Mouse (Mus musculus) kidney, embryonic 14.5 days (tissue): Measurements from ENCODE around the gene Tulp4. TPM values are rescaled to one million over a fixed set of nuclear protein-coding genes. Genes with fewer than 3 reads are reported as not detected.
"Not testable (repeated sequence)": the region's sequence is repeated elsewhere in the genome, so short reads cannot be mapped to it uniquely, and the experiment has no call there.

ENCODE experiments used
- ATAC-seq: fragments of 200-750 bp; cut with Nextera tagmentation; 2 replicates; pipeline ENCODE4 v1.8.0; 2017; ENCODE audit warnings: moderate number of reproducible peaks, mild to moderate bottlenecking, moderate TSS enrichment, moderate library complexity; ENCODE audit not compliant: low FRiP score, low TSS enrichment
- H3K27ac ChIP-seq: fragments of 300-500 bp; sonication (generic); 2 replicates; pipeline ENCODE4 v1.5.1; 2014; ENCODE audit warnings: low read depth, mild to moderate bottlenecking, low read length, moderate library complexity, mixed read lengths
- H3K27me3 ChIP-seq: fragments of 300-500 bp; sonication (generic); 2 replicates; pipeline ENCODE4 v1.6.1; 2014; ENCODE audit warnings: mild to moderate bottlenecking, low read length; ENCODE audit not compliant: control insufficient read depth, insufficient read depth
- H3K36me3 ChIP-seq: fragments of 300-500 bp; sonication (generic); 2 replicates; pipeline ENCODE4 v1.6.1; 2014; ENCODE audit warnings: low read length, mixed read lengths; ENCODE audit not compliant: control insufficient read depth, insufficient read depth
- H3K4me1 ChIP-seq: fragments of 300-500 bp; sonication (generic); 2 replicates; pipeline ENCODE4 v1.6.1; 2014; ENCODE audit warnings: low read length, mixed read lengths; ENCODE audit not compliant: control insufficient read depth, insufficient read depth
- H3K4me2 ChIP-seq: fragments of 300-500 bp; sonication (generic); replicated peaks from 2 replicates; pipeline ENCODE4 v1.6.1; 2014; ENCODE audit warnings: low read depth, mild to moderate bottlenecking, low read length
- H3K4me3 ChIP-seq: fragments of 300-500 bp; sonication (generic); 2 replicates; pipeline ENCODE4 v1.5.1; 2014; ENCODE audit warnings: mild to moderate bottlenecking, low read length
- H3K9ac ChIP-seq: fragments of 300-500 bp; sonication (generic); 2 replicates; pipeline ENCODE4 v1.6.1; 2014; ENCODE audit warnings: low read depth, mild to moderate bottlenecking, low read length, moderate library complexity
- H3K9me3 ChIP-seq: fragments of 300-500 bp; sonication (generic); 2 replicates; pipeline ENCODE4 v1.6.1; 2016; ENCODE audit warnings: low read length; ENCODE audit not compliant: control insufficient read depth
- WGBS: fragments of 180-500 bp; shearing (Covaris S2); extraction: QIAGEN DNeasy Blood & Tissue Kit; methylation state at CpG from one replicate; pipeline ENCODE4 v1.1.7; 2014; 5-methylcytosine and 5-hydroxymethylcytosine counted together
- polyA plus RNA-seq: library from polyadenylated mRNA; unstranded; fragments of >200 nt; fragmentation: Nextera tagmentation; extraction: Ambion mirVana; gene quantifications from 2 replicates; pipeline ENCODE4 v1.2.1, GENCODE M21; 2014

Tulp4 gene
- polyA plus RNA-seq, 1 experiment from 2014 or later, result 86.4 TPM

DNA sequence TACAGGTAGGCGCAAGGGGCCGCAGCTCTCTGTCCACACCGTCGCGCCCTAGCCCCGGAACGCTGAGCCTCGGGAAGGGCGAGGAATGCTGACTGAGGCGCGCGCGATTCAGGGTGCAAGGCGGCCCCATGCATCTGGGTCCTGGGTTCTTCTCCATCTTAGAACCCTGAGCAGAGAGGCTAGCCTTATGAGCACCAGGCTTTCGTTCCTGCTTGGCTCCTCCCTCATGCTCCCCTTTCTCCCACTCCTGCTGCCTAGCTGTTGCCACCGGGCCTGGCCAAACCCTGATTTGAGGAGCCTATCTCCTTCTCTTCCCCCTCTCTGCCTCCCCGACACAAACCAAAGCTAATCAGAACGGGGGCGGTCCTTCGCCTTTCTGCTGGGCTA is 150.8 kb downstream of the Tulp4 start:
- H3K4me2 ChIP-seq, result peak overlapping the region; percentile 39; the same call in 1 of the 2 replicates
- not testable (repeated sequence) for H3K4me1 ChIP-seq, H3K27ac ChIP-seq, H3K9ac ChIP-seq, H3K27me3 ChIP-seq, H3K36me3 ChIP-seq, ATAC-seq, H3K9me3 ChIP-seq, H3K4me3 ChIP-seq
- 1% methylated on average over 6 of the region's 20 CpGs for WGBS

- 1% methylated on average over 43 of the region's 84 CpGs for WGBS
- ATAC-seq, result peak; percentile 85
- H3K36me3 ChIP-seq, H3K27me3 ChIP-seq, H3K27ac ChIP-seq, H3K4me1 ChIP-seq, H3K9me3 ChIP-seq: not testable (repeated sequence)
- H3K4me3 ChIP-seq, result peak overlapping the region; percentile 49
- peak overlapping the region; percentile 60 for H3K9ac ChIP-seq
- peak overlapping the region; percentile 51 for H3K4me2 ChIP-seq
Observed at GRCm38 (mm10) chr17:6269876-6270831, 163.9 kb downstream of the Tulp4 start.

DNA sequence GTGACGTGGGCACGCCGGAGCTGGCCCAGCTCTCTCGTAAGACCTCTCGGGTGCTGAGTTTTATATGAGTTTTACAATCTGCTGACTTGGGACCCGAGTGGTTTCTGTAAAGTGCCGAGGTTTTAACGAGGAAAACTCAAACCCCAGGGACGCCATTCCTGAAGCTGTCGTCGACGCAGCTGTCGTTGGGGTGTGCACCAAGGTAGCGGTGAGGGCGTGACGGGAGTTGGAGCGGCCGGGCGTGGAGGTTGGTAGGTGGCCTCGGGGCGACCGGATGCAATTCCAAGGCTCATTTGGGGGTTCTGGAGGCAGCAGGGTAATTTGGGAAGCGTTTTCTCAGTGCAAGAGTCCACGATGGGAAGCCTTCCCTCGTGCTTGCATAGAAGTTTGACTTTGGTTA is 164.6 kb downstream of the Tulp4 start:
- peak overlapping the region; percentile 51 for H3K4me2 ChIP-seq
- H3K9me3 ChIP-seq, H3K27ac ChIP-seq, ATAC-seq, H3K36me3 ChIP-seq, H3K4me1 ChIP-seq, H3K27me3 ChIP-seq: not testable (repeated sequence)
- WGBS, result under 1% methylated on average over 23 of the region's 25 CpGs
- H3K9ac ChIP-seq, result peak overlapping the region; percentile 60; the same call in 1 of the 2 replicates
- H3K4me3 ChIP-seq, result peak overlapping the region; percentile 49

DNA sequence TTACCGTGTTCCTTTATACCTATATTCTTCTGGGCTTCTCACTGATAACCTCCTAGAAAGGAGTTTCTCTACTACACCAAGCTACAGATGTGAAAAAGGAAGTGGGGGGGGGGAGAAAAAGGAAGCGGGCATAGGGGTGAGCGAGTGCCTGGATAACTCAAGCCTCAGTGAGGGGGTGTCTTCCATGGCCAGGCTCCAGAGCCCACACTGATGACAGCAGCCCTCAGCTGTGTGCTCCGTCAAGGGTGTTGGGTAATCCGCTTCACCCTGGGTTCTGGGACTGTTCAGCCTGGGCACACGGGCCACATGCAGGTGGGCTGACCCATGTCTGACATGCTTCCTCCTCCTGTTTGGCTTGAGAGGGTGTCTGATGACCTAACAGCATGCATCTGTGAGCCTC is 165.7 kb downstream of the Tulp4 start:
- not testable (repeated sequence) for H3K4me3 ChIP-seq
- WGBS, result 92% methylated on average over 6 of the region's 6 CpGs

GRCm38 (mm10) chr17:6274693-6275092 is 168.5 kb downstream of the Tulp4 start:
- not testable (repeated sequence) for H3K9ac ChIP-seq, H3K4me3 ChIP-seq, ATAC-seq, H3K27ac ChIP-seq, H3K4me2 ChIP-seq, H3K9me3 ChIP-seq, H3K27me3 ChIP-seq, H3K4me1 ChIP-seq, H3K36me3 ChIP-seq
- 97% methylated on average over 4 of the region's 6 CpGs for WGBS

More for the DNA sequence above, 165.7 kb downstream of the Tulp4 start:
- H3K27me3 ChIP-seq, H3K9me3 ChIP-seq, H3K4me2 ChIP-seq, H3K9ac ChIP-seq, H3K27ac ChIP-seq, H3K4me1 ChIP-seq, H3K36me3 ChIP-seq, ATAC-seq: not testable (repeated sequence)

GRCm38 (mm10) chr17:6279205-6279604 is 173.0 kb downstream of the Tulp4 start:
- H3K4me3 ChIP-seq, H3K27me3 ChIP-seq, H3K4me1 ChIP-seq, H3K36me3 ChIP-seq, H3K4me2 ChIP-seq, H3K9ac ChIP-seq, H3K9me3 ChIP-seq, H3K27ac ChIP-seq: not testable (repeated sequence)
- 0 out of 2 replicates have a peak, but pooled peaks have one; percentile 33 for ATAC-seq
- 52% methylated on average over 8 of the region's 8 CpGs for WGBS

DNA sequence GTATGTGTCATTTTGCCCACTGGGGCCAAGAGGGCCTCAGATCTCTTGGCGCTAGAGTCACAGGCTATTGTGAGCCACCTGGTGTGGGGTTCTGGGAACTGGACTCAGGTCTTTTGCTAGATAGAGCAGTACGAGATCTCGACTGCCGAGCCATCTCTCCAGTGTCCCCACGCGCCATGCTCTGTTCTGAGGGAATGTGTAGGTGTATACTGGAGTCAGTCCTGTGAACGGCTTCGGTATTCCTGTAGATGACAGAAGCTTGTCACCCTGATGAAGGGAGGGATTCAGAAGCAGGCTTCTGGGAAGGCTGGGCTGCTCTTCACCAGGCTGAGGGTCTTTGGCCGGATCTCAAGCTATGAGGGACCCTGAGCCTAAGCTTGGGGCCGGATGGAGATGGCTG is 173.5 kb downstream of the Tulp4 start:
- not testable (repeated sequence) for H3K27ac ChIP-seq, H3K9ac ChIP-seq, H3K36me3 ChIP-seq, H3K4me2 ChIP-seq, H3K27me3 ChIP-seq, H3K4me3 ChIP-seq, ATAC-seq, H3K9me3 ChIP-seq, H3K4me1 ChIP-seq
- 95% methylated on average over 7 of the region's 10 CpGs for WGBS

GRCm38 (mm10) chr17:6280513-6280912 is 174.3 kb downstream of the Tulp4 start:
- H3K4me3 ChIP-seq, H3K9ac ChIP-seq, H3K36me3 ChIP-seq, H3K27ac ChIP-seq, H3K9me3 ChIP-seq, H3K4me2 ChIP-seq, H3K27me3 ChIP-seq, ATAC-seq, H3K4me1 ChIP-seq: not testable (repeated sequence)
- WGBS, result 91% methylated on average over 14 of the region's 19 CpGs

DNA sequence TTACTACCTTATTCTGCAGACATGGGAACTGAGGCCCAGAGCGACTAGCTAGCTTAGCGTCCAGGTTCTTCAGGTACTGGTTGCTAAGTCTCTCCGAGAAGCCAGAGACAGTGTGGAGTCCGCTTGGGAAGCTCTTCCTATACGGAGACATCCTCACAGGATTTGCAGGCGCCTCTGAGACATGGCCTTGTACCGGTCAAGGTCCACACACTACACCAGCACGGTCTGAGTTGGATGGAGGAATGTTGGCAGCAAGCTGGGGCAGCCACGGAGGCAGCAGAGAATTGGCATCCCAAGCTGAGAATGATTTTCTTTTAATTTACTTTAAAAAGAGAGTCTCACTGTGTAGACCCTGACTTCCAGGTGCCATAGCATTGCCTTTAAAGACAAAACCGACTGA is 176.9 kb downstream of the Tulp4 start:
- H3K4me1 ChIP-seq, H3K36me3 ChIP-seq, H3K27me3 ChIP-seq, ATAC-seq, H3K9ac ChIP-seq, H3K9me3 ChIP-seq, H3K4me2 ChIP-seq, H3K4me3 ChIP-seq, H3K27ac ChIP-seq: not testable (repeated sequence)
- WGBS, result 87% methylated on average over 6 of the region's 10 CpGs
